Mouse (Mus musculus) large intestine, adult 2 months (tissue): ENCODE data around the gene Alpl. TPM values are rescaled to one million over a fixed set of nuclear protein-coding genes. Genes with fewer than 3 reads are reported as not detected.
A peak's percentile ranks its signal among the peaks of the same experiment; 100 is the strongest.

Experiments
- DNase-seq: peaks from one replicate; pipeline ENCODE4 v3.0.0-alpha.2; 2012; ENCODE audit warnings: low read depth, low spot score
- WGBS: fragments of 180-500 bp; shearing (Covaris S2); methylation state at CpG from one replicate; pipeline ENCODE4 v1.1.7; 2018; 5-methylcytosine and 5-hydroxymethylcytosine counted together
- polyA plus RNA-seq: library from polyadenylated mRNA; depleted of rRNA; stranded (reverse); fragments of >200 nt; gene quantifications from 2 replicates; pipeline ENCODE4 v1.2.3, GENCODE M21; 2012

The Alpl gene
- polyA plus RNA-seq, 1 experiment = 3.7 TPM

- 72% methylated on average over 9 of the region's 9 CpGs for WGBS
These were observed 49.1 kb downstream of the Alpl start for GRCm38 (mm10) chr4:137747091-137747490.

GRCm38 (mm10) chr4:137744433-137744918, 51.7 kb downstream of the Alpl start:
- WGBS = 65% methylated on average over 13 of the region's 13 CpGs
- DNase-seq = no peak

More at GRCm38 (mm10) chr4:137747091-137747490, 49.1 kb downstream of the Alpl start:
- DNase-seq = no peak

- DNase-seq = no peak
- WGBS = 68% methylated on average over 7 of the region's 7 CpGs
These were observed 52.4 kb downstream of the Alpl start for GRCm38 (mm10) chr4:137743791-137744190.

- no peak for DNase-seq
- WGBS = 79% methylated on average over 7 of the region's 7 CpGs
These were observed 55.8 kb downstream of the Alpl start for GRCm38 (mm10) chr4:137740350-137740749.

GRCm38 (mm10) chr4:137739151-137739923, 56.8 kb downstream of the Alpl start:
- no peak for DNase-seq
- WGBS = 58% methylated on average over 9 of the region's 9 CpGs

- DNase-seq = no peak
- 43% methylated on average over 3 of the region's 3 CpGs for WGBS
These were observed 58.4 kb downstream of the Alpl start for GRCm38 (mm10) chr4:137737760-137738159.

- 38% methylated on average over 11 of the region's 11 CpGs for WGBS
- no peak for DNase-seq
These were observed 59.9 kb downstream of the Alpl start for GRCm38 (mm10) chr4:137736220-137736701.

GRCm38 (mm10) chr4:137733459-137733858, 62.7 kb downstream of the Alpl start:
- no peak for DNase-seq
- 72% methylated on average over 5 of the region's 5 CpGs for WGBS

- DNase-seq = no peak
- 62% methylated on average over 3 of the region's 3 CpGs for whole genome bisulfite sequencing
These were observed 63.2 kb downstream of the Alpl start for GRCm38 (mm10) chr4:137732962-137733361.

GRCm38 (mm10) chr4:137732361-137732760, 63.8 kb downstream of the Alpl start:
- no peak for DNase-seq
- WGBS = 81% methylated on average over 3 of the region's 3 CpGs

- DNase-seq = no peak
- 55% methylated on average over 10 of the region's 10 CpGs for WGBS
These were observed 64.3 kb downstream of the Alpl start for GRCm38 (mm10) chr4:137731891-137732290.

GRCm38 (mm10) chr4:137730757-137731156, 65.4 kb downstream of the Alpl start:
- WGBS = 68% methylated on average over 8 of the region's 8 CpGs
- DNase-seq = no peak

GRCm38 (mm10) chr4:137730134-137730533, 66.0 kb downstream of the Alpl start:
- 27% methylated on average over 3 of the region's 3 CpGs for WGBS
- DNase-seq = peak; percentile 60

- no peak for DNase-seq
- WGBS = 42% methylated on average over 24 of the region's 24 CpGs
These were observed 66.9 kb downstream of the Alpl start for GRCm38 (mm10) chr4:137729155-137729855.

- 28% methylated on average over 17 of the region's 17 CpGs for WGBS
- no peak for DNase-seq
These were observed 67.6 kb downstream of the Alpl start for GRCm38 (mm10) chr4:137728399-137729154.

GRCm38 (mm10) chr4:137727506-137728187, 68.5 kb downstream of the Alpl start:
- no peak for DNase-seq
- WGBS = 31% methylated on average over 17 of the region's 18 CpGs

- WGBS = 85% methylated on average over 18 of the region's 18 CpGs
- no peak for DNase-seq
These were observed 69.3 kb downstream of the Alpl start for GRCm38 (mm10) chr4:137726739-137727505.

GRCm38 (mm10) chr4:137725541-137726145, 70.5 kb downstream of the Alpl start:
- 70% methylated on average over 13 of the region's 13 CpGs for WGBS

More at GRCm38 (mm10) chr4:137725541-137726145, 70.5 kb downstream of the Alpl start:
- no peak for DNase-seq
